Mouse (Mus musculus): ENCODE measurements around the gene Leo1.
"Not testable (repeated sequence)": the region's sequence is repeated elsewhere in the genome, so short reads cannot be mapped to it uniquely, and the experiment has no call there.

The Leo1 gene

DNA sequence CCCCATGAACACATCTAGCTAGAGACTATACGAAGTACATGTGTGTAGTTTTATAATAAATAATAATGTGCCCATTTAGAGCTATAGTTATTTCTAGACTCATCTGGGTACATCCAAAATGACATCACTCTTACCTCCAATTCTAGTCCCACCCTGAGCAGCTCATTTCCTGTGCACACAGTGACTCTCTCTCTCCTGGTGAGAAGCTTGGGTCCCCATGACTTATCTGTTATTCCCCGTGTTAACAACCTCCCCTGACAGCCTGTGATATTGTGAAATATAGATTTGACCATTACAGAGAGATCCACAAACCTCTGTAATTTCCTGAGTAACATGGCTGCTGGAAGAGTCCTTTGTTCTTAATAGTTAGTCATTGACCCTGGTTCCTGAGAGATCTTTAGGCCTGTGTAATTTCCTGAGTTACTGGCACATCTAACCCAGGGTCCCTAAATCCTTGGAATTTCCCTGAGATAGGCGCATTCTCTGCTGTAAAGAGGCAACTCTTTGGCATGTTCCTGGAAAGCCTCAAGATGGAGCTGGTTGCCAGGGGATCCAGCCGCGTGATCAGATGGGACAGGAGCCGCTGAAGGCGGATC lies 15.4 kb upstream of the Leo1 start:
- DNase-seq (ENCODE audit: low read depth, low spot score): no peak

DNA sequence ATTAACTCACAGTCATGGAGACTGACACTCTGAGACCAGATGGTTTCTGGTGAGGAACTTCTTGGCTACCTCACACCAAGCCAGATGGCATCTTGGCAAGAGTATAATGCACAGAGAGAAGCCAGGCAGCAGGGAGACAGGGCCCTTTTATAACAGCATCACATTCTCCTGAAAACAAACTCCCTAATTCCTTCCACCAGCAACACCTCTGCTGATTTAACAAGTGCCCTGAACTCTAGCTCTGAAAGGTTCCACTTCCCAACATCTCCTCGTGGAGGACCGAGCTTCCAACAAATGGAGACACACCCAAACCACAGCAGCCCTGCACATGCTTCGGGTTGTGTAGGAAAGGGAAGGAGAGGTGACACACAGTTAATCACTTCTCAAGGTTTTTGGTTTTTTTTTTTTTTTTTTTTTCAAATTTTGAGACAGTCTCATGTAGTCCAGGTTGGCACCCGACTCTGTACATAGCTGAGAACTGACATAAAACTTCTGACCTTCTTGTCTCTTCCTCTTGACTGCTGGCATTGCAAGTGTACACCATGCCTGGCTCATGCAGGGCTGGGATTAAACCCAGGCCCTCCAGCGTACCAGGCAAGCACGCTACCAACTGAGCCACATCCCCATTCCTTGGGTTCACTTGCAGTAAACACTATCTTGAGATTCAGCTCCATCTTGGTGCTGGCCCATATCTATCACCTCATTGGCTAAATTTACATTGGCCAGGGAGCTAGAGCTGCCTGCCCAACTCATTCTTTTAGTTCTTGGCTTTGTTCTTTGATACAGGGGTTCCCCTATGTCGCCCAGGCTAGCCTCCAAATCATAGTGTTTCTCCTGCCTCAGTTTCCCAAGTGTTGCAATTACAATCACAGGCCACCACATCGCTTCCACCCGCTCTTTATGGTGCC lies 13.7 kb upstream of the Leo1 start:
- DNase-seq (ENCODE audit: low read depth, low spot score): no peak

DNA sequence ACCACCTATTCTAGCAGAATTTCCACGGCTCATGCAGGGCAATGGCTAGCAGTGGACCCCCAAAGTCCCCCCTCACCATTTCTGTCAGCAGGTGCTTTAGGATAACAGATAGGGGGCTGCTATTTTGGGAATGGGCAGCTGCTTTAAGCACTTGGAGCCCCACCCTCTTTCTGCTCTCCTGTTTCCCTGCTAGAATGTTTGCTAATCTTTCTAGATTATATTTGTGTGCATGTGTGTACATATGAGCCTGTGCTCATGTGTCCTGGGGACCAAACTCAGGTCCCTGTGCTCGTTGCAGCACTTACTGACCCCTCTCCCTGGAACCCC lies 13.1 kb upstream of the Leo1 start:
- no peak for DNase-seq (ENCODE audit: low read depth, low spot score)

DNA sequence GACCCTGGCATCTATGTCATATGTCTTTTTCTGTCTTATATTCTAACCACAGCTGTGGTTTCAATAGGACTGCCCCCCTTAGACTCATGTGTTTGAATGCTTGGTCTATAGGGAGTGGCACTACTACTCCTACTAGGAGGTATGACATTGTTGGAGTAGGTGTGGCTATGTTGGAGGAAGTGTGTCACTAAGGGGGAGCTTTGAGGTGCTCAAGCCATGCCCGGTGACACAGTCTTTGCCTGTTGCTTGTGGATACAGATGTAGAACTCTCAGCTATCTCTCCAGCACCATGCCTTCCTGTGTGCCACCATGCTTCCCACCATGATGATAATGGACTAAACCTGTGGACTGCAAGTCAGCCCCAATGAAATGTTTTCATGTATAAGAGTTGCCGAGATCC lies 12.3 kb upstream of the Leo1 start:
- DNase-seq (ENCODE audit: low read depth, low spot score): no peak

DNA sequence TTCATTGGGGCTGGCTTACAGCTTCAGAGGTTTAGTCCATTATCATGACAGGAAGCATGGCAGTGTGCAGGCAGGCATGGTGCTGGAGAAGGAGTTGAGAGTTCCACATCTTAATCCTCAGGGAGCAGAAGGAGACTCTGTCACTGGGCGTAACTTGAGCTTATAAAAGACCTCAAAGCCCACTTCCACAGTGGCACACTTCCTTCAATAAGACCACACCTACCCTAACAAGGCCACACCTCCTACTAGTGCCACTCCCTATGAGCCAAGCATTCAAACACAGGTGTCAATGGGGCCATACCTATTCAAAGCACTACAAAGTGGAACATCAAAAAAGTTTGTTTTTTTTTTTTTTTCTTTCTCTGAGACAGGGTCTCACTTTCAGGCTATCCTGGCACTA lies 11.7 kb upstream of the Leo1 start:
- DNase-seq (ENCODE audit: low read depth, low spot score): no peak

DNA sequence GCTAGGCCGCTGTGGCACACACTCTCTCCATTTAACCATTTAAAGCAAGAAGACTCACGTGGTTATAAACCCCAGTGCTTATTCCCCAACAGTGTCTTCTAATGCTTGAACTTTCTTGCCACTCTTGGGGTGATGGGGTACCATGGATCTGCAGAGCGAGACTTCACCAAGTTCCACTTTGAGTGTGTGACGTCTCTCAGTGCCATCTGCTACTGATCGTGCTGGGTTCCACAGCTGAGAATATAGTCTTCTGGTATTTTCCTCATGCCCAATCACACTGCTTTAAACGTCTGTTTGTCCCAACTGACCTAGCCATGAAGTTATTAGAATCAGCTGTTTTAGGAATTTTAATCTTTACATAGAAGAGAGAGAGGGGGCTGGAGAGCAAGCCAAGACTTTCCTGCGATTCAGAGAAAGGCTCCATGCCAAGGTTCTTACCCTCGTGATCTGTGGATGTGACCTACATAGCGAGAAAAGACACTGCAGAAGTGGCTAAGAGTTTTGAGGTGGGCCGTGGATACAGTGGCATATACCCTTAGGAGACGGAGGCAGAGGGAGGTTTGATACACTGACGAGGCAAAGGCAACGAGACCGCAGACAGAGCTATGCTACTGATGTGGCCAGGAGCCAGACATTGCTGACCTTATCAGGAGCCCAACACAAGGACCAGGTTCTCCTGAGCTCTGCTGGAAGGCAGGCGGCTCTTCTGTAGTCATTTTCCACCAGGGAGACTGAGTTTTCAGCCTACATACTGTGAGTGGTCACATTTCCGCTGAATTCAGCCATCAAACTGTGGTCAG lies 10.3 kb upstream of the Leo1 start:
- DNase-seq (ENCODE audit: low read depth, low spot score): no peak

DNA sequence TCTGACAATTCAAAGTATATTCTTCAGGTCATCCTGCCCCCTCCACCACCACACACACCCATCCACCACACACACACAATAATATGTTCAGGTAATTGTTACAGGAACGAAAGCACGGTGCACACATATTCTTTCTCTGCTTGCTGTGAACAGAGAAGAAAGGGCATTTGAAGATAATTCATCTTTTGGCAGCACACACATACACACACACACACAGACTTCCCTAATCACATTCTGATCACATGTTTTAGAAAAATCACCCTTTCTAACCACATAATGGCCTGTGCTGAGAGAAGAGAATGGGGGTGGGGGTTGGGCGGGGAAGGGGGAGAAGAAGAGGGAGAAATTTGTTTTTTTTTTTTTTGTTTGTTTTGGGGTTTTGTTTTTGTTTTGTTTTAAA lies 8.6 kb upstream of the Leo1 start:
- DNase-seq (ENCODE audit: low read depth, low spot score): no peak

DNA sequence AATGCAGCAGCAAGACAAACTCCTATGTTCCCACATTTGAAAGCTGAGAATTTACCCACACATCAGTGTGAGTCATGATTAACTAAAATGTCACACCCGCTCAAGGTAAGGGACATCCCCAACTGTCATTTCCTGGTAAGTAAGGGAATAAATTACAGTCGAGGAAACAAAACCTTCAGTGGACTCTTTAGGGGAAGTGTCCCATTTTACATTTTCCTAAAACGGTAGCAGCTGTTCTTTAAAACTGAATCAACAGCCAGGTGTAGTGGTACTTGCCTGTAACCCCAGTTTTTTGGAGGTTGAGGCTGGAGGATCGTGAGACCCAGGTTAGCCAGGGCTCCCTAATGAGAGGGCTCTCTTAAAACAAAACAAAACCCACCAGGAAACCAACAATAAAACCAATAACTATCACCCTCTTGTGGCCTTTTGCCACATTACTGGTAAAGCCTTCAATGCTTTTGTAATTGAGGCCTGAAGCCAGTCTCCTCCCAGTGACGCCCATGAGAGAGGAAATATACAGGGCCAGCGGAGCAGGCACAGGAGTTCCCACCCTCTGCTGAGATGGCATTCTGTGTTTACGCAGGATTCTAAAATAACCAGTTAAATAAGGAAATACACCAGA lies 7.0 kb upstream of the Leo1 start:
- peak; percentile 58 for DNase-seq (ENCODE audit: low read depth, low spot score)

DNA sequence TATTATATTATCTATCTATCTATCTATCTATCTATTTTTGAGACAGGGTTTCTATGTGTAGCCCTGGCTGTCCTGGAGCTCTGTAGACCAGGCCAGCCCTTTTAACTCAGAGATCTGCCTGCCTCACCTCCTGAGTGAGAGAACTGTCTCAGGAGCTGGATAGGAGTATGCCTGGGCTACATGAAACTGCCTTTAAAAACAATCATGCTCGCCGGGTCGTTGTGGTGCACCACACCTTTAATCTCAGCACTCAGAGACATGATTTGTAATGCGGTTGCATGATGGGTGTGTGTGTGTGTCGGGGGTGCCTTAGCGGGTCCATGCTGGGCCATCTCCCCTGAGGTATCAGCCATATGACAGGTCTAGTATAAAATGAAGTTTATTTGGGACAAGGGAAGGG lies 6.5 kb upstream of the Leo1 start:
- no peak for DNase-seq (ENCODE audit: low read depth, low spot score)

DNA sequence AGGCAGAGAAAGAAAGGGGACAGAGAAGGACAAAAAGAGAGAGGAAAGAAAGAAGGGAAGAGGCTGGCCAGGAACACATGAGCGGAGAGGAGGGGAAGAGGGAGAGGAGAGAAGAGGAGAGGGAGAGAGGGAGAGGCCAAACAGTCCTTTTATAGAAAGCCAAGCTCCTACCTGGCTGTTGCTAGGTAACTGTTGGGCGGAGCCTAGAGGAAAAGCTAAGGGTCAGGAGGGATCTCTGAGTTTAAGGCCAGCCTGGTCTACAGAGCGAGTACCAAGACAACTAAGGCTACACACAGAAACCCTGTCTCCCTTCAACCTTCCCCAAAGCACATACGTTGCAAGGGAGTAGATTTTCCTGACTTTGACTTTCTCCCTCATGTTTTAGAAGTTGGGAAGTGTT lies 6.0 kb upstream of the Leo1 start:
- DNase-seq (ENCODE audit: low read depth, low spot score): no peak

DNA sequence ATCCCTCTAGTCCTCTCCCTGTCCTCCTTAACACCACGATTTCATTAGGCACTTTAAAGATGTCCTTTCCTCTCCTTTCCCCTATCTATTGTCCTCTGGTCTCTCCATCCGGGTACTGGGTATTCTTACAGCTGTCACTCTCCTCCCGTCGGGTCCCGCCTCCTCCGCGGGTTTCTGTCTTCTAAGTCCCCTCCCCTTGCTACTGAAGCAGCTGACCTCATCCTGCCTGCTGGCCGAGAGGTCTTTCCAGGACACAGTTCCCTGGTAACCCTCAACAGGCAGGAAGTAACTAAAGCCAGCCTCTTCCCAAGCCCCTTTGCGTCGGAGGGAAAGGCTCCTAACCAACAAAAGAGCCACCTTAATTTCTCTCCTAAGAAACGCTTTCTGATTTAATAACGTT lies 5.4 kb upstream of the Leo1 start:
- peak; percentile 61 for DNase-seq (ENCODE audit: low read depth, low spot score)

DNA sequence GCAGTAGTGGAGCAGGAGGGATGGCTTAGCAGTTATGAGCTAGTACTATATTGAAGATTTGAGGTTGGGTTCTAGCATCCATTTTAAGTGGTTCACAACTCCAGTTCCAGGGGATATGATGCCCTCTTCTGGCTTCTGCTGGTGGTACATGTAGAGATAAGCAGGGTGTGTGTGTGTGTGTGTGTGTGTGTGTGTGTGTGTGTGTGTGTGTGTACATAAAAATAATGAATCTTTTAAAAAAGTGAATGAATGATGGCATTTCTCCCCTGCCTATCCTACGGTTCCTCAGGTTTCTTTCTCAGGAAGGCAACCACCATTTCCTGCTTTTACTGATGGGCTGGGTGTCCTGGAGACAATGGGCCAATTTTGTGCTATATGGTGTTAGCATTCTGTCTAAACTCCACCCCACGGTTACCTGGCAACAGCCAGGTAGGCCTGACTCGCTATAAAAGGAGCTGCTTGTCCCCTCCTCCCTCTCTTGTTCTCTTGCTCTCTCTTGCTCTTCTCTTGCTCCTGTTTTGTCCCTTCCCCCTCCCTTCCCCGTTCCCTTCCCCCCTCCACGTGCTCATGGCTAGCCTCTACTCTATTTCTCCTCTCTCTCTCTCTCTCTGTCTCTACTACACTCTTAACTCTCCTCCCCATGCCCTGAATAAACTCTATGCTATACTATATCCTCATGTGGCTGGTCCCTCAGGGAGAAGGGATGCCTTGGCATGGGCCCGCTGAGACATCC lies 3.5 kb upstream of the Leo1 start:
- no peak for DNase-seq (ENCODE audit: low read depth, low spot score)

DNA sequence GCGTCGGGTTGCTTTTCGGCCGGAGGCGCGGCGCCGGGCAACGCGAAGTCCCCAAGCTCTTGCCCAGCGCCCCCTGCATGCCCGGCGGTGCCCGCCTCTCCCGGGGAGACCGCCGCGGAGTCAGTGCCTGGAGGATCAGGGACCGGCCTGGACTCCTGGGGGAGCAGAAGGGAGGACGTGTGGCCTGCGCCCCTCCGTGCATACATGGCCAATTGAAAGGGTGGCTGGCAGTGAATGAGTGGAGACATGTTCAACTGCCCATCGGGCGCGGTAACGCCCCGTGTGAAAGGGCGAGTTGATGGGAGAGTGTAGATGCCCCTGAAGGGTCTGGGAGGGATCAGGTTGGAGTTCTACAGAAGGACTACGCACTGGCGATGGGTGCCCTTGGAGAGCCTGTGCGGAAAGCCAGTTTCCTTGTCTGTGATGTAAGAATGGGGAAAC lies 387 bp downstream of the Leo1 start:
- no peak for DNase-seq (ENCODE audit: low read depth, low spot score)

DNA sequence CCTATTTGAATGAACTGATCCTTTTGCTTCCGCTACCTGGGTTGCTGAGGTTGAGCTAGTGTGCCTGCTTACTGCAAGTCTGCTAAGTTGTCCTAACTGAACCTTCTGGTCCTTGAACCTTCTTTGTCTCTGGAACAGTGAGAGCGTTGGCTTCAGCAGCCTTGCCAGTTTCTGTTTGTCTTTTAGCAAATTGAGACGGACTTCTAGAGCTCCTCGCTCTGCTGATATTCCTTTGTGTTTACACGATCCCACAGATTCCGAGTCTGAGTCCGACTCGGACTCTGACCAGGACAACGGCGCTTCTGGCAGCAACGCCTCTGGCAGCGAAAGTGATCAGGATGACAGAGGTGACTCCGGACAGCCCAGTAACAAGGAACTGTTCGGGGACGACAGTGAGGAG lies 3.7 kb downstream of the Leo1 start:
- no peak for DNase-seq (ENCODE audit: low read depth, low spot score)

DNA sequence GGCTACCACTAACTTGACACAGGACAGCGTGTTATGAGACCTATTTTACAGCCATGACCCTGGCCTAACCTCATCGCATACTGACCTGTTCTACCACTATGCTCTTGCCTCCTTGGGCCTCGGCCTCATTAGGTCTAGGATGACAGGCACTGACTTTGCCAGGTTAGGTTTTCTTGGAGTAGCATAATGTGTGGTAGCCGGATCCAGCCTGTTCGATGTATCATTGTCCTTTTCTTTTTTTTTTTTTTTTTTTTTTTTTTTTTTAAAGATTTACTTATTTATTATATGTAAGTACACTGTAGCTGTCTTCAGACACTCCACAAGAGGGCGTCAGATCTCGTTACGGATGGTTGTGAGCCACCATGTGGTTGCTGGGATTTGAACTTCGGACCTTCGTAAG lies 5.2 kb downstream of the Leo1 start:
- not testable (repeated sequence) for DNase-seq (ENCODE audit: low read depth, low spot score)

DNA sequence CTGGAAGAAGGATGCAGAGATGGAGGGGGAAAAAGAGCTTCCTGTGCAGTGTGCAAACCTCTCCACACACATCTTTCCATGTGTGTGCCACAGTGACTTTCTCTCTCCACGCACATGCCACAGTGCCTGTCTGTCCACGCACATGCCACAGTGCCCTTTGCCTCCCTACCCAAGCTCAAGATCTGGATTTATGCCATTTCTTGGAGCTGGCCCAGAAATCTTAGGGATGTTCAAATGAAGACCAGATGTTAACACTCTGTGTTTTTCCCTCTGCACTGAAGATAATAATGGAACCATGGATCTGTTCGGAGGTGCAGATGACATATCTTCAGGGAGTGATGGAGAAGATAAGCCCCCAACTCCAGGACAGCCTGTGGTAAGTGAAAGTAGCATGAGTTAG lies 6.7 kb downstream of the Leo1 start:
- DNase-seq (ENCODE audit: low read depth, low spot score): no peak

DNA sequence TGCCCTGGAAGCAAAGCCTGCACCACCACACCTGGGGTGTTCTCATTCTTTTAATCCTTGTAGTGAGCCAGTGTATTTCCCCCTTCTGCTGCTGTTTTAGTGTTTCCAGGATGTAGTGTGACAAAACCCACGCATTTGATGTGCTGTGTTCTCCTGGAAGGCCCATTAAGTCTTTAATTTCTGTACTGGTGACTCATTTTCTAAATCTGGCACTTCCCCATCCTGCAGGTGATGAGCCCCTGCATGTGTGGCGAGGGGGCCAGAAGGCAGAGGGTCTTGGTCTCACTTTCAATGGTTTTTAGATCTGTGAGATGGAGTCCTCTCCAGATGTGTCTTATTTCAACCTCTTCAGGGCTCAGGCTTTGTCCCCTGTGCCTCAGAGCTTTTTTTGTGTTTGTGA lies 12.7 kb downstream of the Leo1 start:
- no peak for DNase-seq (ENCODE audit: low read depth, low spot score)

DNA sequence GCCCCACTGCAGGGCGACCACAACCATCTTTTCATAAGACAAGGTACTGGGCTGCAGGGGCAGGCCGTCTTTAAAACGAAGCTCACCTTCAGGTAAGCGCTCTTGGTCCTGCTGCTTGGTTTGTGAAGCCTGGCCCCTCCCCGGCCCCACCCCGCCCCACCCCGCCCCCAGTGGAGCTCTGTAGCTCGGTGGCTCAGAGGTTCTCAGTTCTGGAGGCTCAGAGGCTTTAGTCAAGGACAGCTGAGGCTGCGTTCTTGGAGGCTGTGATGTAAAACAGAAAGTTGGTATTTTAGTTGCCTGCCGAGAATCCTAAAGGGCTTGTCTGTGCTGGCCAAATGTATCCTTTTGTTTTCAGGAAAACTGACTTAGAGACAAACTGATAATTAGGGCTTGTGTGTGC lies 14.4 kb downstream of the Leo1 start:
- DNase-seq (ENCODE audit: low read depth, low spot score): no peak

DNA sequence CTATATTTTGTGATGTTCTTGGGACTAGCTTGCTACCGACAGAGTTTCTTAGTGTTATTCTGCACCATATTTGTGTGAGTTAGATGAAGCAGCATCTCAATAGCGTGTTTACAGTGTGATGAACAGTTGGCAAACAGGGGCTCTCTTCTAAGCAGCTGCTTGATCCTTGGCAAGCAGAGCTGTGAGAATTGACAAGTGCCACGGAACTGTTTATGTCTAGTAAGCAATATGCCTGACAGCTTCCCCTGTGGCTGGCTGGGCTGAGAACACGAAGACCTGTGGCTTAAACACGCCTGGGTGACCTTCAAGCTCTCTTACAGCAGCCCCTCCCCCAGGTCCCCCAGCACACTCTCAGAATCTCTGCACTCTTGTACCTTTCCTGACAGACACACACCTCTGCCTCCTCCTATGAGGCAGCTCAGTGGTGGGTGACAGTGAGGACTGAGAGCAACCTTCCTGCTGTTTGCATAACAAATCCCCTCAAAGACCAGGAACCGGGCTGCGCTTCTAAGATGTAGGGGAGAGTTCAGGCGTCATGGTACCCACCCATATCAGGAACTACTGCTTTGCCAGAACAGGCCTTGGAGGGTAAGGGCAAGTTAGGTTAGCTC lies 21.8 kb downstream of the Leo1 start:
- no peak for DNase-seq (ENCODE audit: low read depth, low spot score)

DNA sequence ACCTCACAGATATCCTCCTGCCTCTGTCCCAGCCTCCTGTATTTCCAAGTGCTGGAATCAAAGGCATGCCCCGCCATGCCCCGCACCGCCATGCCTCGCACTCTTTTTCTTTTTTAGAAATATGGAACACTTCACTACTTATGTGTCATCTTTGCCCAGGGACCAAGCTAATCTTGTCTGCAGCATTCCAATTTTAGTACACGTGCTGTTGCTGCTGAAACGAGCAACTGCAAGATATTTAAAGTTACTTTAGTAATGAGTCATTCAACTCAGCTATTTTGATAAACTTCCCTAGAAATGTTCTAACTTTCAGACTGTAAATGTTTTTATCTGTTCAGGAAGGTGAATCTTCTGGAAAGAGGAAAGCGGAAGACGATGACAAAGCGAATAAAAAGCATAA lies 24.5 kb downstream of the Leo1 start:
- no peak for DNase-seq (ENCODE audit: low read depth, low spot score)

DNA sequence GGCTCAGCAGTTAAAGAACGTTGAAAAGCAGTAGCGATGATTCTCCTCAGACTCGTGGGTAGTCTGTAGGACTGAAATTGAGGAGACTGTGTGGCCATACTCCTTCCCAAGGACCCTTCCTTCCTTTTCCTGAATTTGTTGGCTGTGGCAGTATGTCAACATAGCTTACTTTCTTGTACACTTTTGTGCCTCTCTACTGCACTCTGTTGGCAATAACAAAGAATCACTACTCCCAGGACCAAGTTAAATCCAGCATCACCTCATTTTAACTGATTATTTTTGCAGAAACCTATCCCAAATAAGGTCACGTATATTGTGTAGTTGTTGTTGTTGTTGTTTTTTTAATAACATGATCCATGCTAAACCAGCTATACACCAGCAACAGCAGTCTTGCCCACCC lies 25.3 kb downstream of the Leo1 start:
- DNase-seq (ENCODE audit: low read depth, low spot score): no peak

Measured in forelimb bud, embryonic 11.5 days (tissue).